Mouse (Mus musculus) cerebellum, adult 2 months (tissue): ENCODE results near the gene Dip2a.

ENCODE experiments used
- CTCF ChIP-seq: fragments of 200-500 bp; IDR thresholded peaks from 2 replicates; pipeline ENCODE4 v1.5.1; 2011; ENCODE audit warnings: low read depth, mild to moderate bottlenecking, control low read depth, low read length, moderate library complexity, borderline replicate concordance; ENCODE audit not compliant: insufficient read depth
- POLR2A ChIP-seq: fragments of 200-500 bp; IDR thresholded peaks from 2 replicates; pipeline ENCODE4 v1.6.1; 2011; ENCODE audit warnings: low read length, control low read depth, borderline replicate concordance; ENCODE audit not compliant: insufficient read depth

- no peak for TF ChIP-seq CTCF
- no peak for TF ChIP-seq POLR2A
Measured at GRCm38 (mm10) chr10:76210806-76211205, 134.3 kb downstream of the Dip2a start.
